Mouse (Mus musculus) midbrain, postnatal 0 days (tissue): Measurements from ENCODE around the gene Gpatch1. TPM values are rescaled to one million over a fixed set of nuclear protein-coding genes. Genes with fewer than 3 reads are reported as not detected.

ENCODE experiments used
- ATAC-seq: fragments of 200-750 bp; cut with Nextera tagmentation; 2 replicates; pipeline ENCODE4 v1.8.0; 2017; ENCODE audit warnings: moderate number of reproducible peaks, mild to moderate bottlenecking, moderate TSS enrichment, moderate library complexity; ENCODE audit not compliant: low FRiP score
- DNase-seq: peaks from one replicate; pipeline ENCODE4 v3.0.0-alpha.2; 2015; ENCODE audit warnings: low spot score
- H3K27ac ChIP-seq: fragments of 300-500 bp; sonication (generic); 2 replicates; pipeline ENCODE4 v1.5.1; 2014; ENCODE audit warnings: low read depth, mild to moderate bottlenecking, low read length, mixed read lengths
- H3K27me3 ChIP-seq: fragments of 300-500 bp; sonication (generic); 2 replicates; pipeline ENCODE4 v1.6.1; 2014; ENCODE audit warnings: low read length, control low read depth, mixed read lengths; ENCODE audit not compliant: insufficient read depth
- H3K36me3 ChIP-seq: fragments of 300-500 bp; sonication (generic); 2 replicates; pipeline ENCODE4 v1.6.1; 2014; ENCODE audit warnings: low read length, control low read depth, mixed read lengths; ENCODE audit not compliant: insufficient read depth
- H3K4me1 ChIP-seq: fragments of 300-500 bp; sonication (generic); 2 replicates; pipeline ENCODE4 v1.6.1; 2014; ENCODE audit warnings: mild to moderate bottlenecking, control low read depth, antibody characterized with exemption, low read length, mixed read lengths; ENCODE audit not compliant: insufficient read depth
- H3K4me2 ChIP-seq: fragments of 300-500 bp; sonication (generic); 2 replicates; pipeline ENCODE4 v1.6.1; 2014; ENCODE audit warnings: low read depth, mild to moderate bottlenecking, low read length, mixed read lengths; ENCODE audit not compliant: poor library complexity, severe bottlenecking
- H3K4me3 ChIP-seq: fragments of 300-500 bp; sonication (generic); 2 replicates; pipeline ENCODE4 v1.5.1; 2014; ENCODE audit warnings: low read depth, mild to moderate bottlenecking, low read length, moderate library complexity
- H3K9ac ChIP-seq: fragments of 300-500 bp; sonication (generic); replicated peaks from 2 replicates; pipeline ENCODE4 v1.6.1; 2014; ENCODE audit warnings: mild to moderate bottlenecking, low read length, moderate library complexity, mixed read lengths; ENCODE audit not compliant: poor library complexity, severe bottlenecking
- H3K9me3 ChIP-seq: fragments of 300-500 bp; sonication (generic); 2 replicates; pipeline ENCODE4 v1.6.1; 2016; ENCODE audit warnings: low read length, control low read depth
- CTCF ChIP-seq: IDR thresholded peaks from 2 replicates; pipeline ENCODE4 v1.5.1; 2016; ENCODE audit warnings: antibody characterized with exemption, mild to moderate bottlenecking
- WGBS: fragments of 180-500 bp; shearing (Covaris S2); extraction: QIAGEN DNeasy Blood & Tissue Kit; methylation state at CpG from one replicate; pipeline ENCODE4 v1.1.7; 2014; 5-methylcytosine and 5-hydroxymethylcytosine counted together
- polyA plus RNA-seq: library from polyadenylated mRNA; unstranded; fragments of >200 nt; fragmentation: Nextera tagmentation; extraction: Ambion mirVana; gene quantifications from 2 replicates; pipeline ENCODE4 v1.2.1, GENCODE M21; 2015
- total RNA-seq: library from RNA; depleted of rRNA; stranded (reverse); fragments of >200 nt; gene quantifications from 2 replicates; pipeline ENCODE4 v1.2.3, GENCODE M21; 2014

Gene Gpatch1
- total and polyA plus RNA-seq, 2 experiments from 2014 or later, result 8.0 to 21.9 TPM

- Histone ChIP-seq H3K27me3 (no peaks in the 10 kb centered on the region), H3K27ac (no peak overlapping the region), H3K9ac (no peak overlapping the region), H3K4me2 (no peak overlapping the region), H3K4me3 (no peak overlapping the region), H3K36me3 (no peaks in the 10 kb centered on the region), H3K4me1 (no peaks in the 10 kb centered on the region), H3K9me3 (no peaks in the 10 kb centered on the region)
- ATAC-seq (no peak), DNase-seq (no peak)
- 78% methylated on average over 18 of the region's 18 CpGs for WGBS
- no peak for TF ChIP-seq CTCF
These were observed 29.9 kb upstream of the Gpatch1 start for GRCm38 (mm10) chr7:35347918-35348700.

GRCm38 (mm10) chr7:35344785-35345330, 26.6 kb upstream of the Gpatch1 start:
- Histone ChIP-seq H3K27ac (no peak overlapping the region), H3K9ac (no peak overlapping the region), H3K4me2 (no peak overlapping the region), H3K4me3 (no peak overlapping the region), H3K27me3 (no peaks in the 10 kb centered on the region), H3K36me3 (no peaks in the 10 kb centered on the region), H3K9me3 (no peaks in the 10 kb centered on the region), H3K4me1 (no peaks in the 10 kb centered on the region)
- 90% methylated on average over 5 of the region's 5 CpGs for WGBS
- no peak for TF ChIP-seq CTCF
- ATAC-seq (no peak), DNase-seq (no peak)

- Histone ChIP-seq H3K4me3 (no peak overlapping the region), H3K27ac (no peak overlapping the region), H3K36me3 (no peaks in the 10 kb centered on the region), H3K27me3 (no peaks in the 10 kb centered on the region), H3K4me2 (no peak overlapping the region), H3K9me3 (no peaks in the 10 kb centered on the region), H3K9ac (no peak overlapping the region), H3K4me1 (no peaks in the 10 kb centered on the region)
- TF ChIP-seq CTCF, result no peak
- DNase-seq (no peak), ATAC-seq (no peak)
- WGBS, result 81% methylated on average over 4 of the region's 4 CpGs
These were observed 24.3 kb upstream of the Gpatch1 start for GRCm38 (mm10) chr7:35342498-35342897.

GRCm38 (mm10) chr7:35341282-35341681, 23.0 kb upstream of the Gpatch1 start:
- H3K4me1 ChIP-seq, result no peaks in the 10 kb centered on the region
- no peak overlapping the region for H3K9ac ChIP-seq
- no peaks in the 10 kb centered on the region for H3K9me3 ChIP-seq
- no peak for DNase-seq
- WGBS, result 86% methylated on average over 6 of the region's 6 CpGs
- no peak for ATAC-seq
- H3K27ac ChIP-seq, result no peak overlapping the region
- H3K4me3 ChIP-seq, result no peak overlapping the region
- H3K36me3 ChIP-seq, result no peaks in the 10 kb centered on the region
- TF ChIP-seq CTCF, result no peak
- H3K4me2 ChIP-seq, result no peak overlapping the region
- peaks cover 6% of the 10 kb centered on the region; the same call in 1 of the 2 replicates for H3K27me3 ChIP-seq

- ATAC-seq (no peak), DNase-seq (no peak)
- H3K9ac ChIP-seq, result no peak overlapping the region
- no peaks in the 10 kb centered on the region for H3K36me3 ChIP-seq
- no peaks in the 10 kb centered on the region for H3K9me3 ChIP-seq
- H3K4me2 ChIP-seq, result no peak overlapping the region
- no peak overlapping the region for H3K27ac ChIP-seq
- TF ChIP-seq CTCF, result no peak
- 28% methylated on average over 5 of the region's 5 CpGs for WGBS
- H3K27me3 ChIP-seq, result peaks cover 6% of the 10 kb centered on the region; the same call in 1 of the 2 replicates
- peaks cover 1% of the 10 kb centered on the region; the same call in 1 of the 2 replicates for H3K4me1 ChIP-seq
- no peak overlapping the region for H3K4me3 ChIP-seq
These were observed 22.0 kb upstream of the Gpatch1 start for GRCm38 (mm10) chr7:35340196-35340595.
